In genomic region chr2:121412843-121413386, GRCm38 (mm10) we compare ENCODE assay signal across 8 mouse cellular contexts. TPM values are rescaled to one million over a fixed set of nuclear protein-coding genes. Genes with fewer than 3 reads are reported as not detected.
DNase-seq lines count a peak whose midpoint lies in the region; ATAC-seq and TF ChIP-seq lines count a peak whose summit lies in the region.

No protein-coding gene starts in this region.

- no peak for TF ChIP-seq CTCF in heart, adult 2 months (IDR thresholded peaks at IDR 0.05)

- intact Hi-C loops in heart, adult 2 months (cut with DNase I), result loop anchor here (2.0 to 5.0 kb wide), 3 partner anchors 36 to 141 kb away; partner anchors contain the start of genes Serf2 and Trp53bp1
- intact Hi-C loops in heart, postnatal 25 days (cut with DNase I), result no loop called here

- peak overlapping the region; percentile 81 for H3K9ac ChIP-seq in heart, adult 2 months (ENCODE audit: low read depth, low read length)
- peak overlapping the region; percentile 74 for H3K9ac ChIP-seq in hindbrain, embryonic 11.5 days (ENCODE audit: low read depth, low read length)

- H3K4me3 ChIP-seq in heart, adult 2 months, result peak overlapping the region; percentile 96
- peak overlapping the region; percentile 80 for H3K4me3 ChIP-seq in hindbrain, embryonic 11.5 days (ENCODE audit: low read depth, low read length)

- TF ChIP-seq POLR2A in heart, adult 2 months (IDR thresholded peaks at IDR 0.05; ENCODE audit: insufficient read depth, low read depth, low read length), result no peak

- H3K27ac ChIP-seq in heart, adult 2 months, result peak overlapping the region; percentile 96
- peak overlapping the region; percentile 90 for H3K27ac ChIP-seq in hindbrain, embryonic 11.5 days (ENCODE audit: low read depth, low read length)

- no peak for TF ChIP-seq EP300 in heart, adult 2 months (IDR thresholded peaks at IDR 0.05; ENCODE audit: insufficient read depth, low read depth, low read length)

- no peak; the same call in 1 of the 2 replicates for ATAC-seq in hindbrain, embryonic 11.5 days (ENCODE audit: low FRiP score)
- ATAC-seq in megakaryocyte-erythroid progenitor cell, adult 5-6 weeks (replicated peaks; ENCODE audit: low FRiP score, low TSS enrichment, poor library complexity, severe bottlenecking), result peak; percentile 39

- no peaks in the 10 kb centered on the region for H3K9me3 ChIP-seq in hindbrain, embryonic 11.5 days (ENCODE audit: control insufficient read depth, low read length)

- 0% methylated on average over 4 of the region's 4 CpGs for WGBS in heart, adult 2 months
- 14% methylated on average over 4 of the region's 4 CpGs for WGBS in hindbrain, embryonic 11.5 days

- no peaks in the 10 kb centered on the region for H3K27me3 ChIP-seq in heart, adult 2 months (ENCODE audit: control insufficient read depth, insufficient read depth, low read length)
- H3K27me3 ChIP-seq in hindbrain, embryonic 11.5 days (ENCODE audit: control insufficient read depth, insufficient read depth, low read length), result no peaks in the 10 kb centered on the region

- H3K4me2 ChIP-seq in hindbrain, embryonic 11.5 days (replicated peaks; ENCODE audit: low read depth, low read length), result peak overlapping the region; percentile 45

- peaks cover 27% of the 10 kb centered on the region for H3K36me3 ChIP-seq in heart, adult 2 months (ENCODE audit: control insufficient read depth, insufficient read depth, low read length)
- no peaks in the 10 kb centered on the region for H3K36me3 ChIP-seq in hindbrain, embryonic 11.5 days (ENCODE audit: control insufficient read depth, insufficient read depth, low read length)

- DNase-seq in heart, adult 2 months, result no peak
- DNase-seq in heart, postnatal 25 days (ENCODE audit: low spot score), result no peak
- DNase-seq in urinary bladder, postnatal 25 days (ENCODE audit: low spot score), result peak; percentile 14
- no peak for DNase-seq in urinary bladder, postnatal 10 days (ENCODE audit: low spot score)
- DNase-seq in hindbrain, embryonic 11.5 days (ENCODE audit: low spot score), result no peak
- DNase-seq in layer of hippocampus, adult 9-10 months (ENCODE audit: low spot score), result no peak
- DNase-seq in retina, embryonic 14.5 days (ENCODE audit: low spot score), result no peak

- no peaks in the 10 kb centered on the region for H3K79me2 ChIP-seq in heart, adult 2 months (replicated peaks; ENCODE audit: control insufficient read depth, insufficient read depth, low read length)

- H3K4me1 ChIP-seq in heart, adult 2 months (ENCODE audit: control insufficient read depth, insufficient read depth, low read length), result peaks cover 7% of the 10 kb centered on the region
- peaks cover 3% of the 10 kb centered on the region; the same call in 1 of the 2 replicates for H3K4me1 ChIP-seq in hindbrain, embryonic 11.5 days (replicated peaks; ENCODE audit: control insufficient read depth, insufficient read depth, low read length)

RNA-seq across cellular contexts. Expression of gene Pdia3, which starts 0.7 kb away (rescaled TPM):
- 100 to 1,000 TPM; 145 to 148 TPM for total RNA-seq in heart, adult 2 months (2021)
- 76.0 and 96.6 TPM in 2 replicates for polyA plus RNA-seq in heart, adult 2 months (2012; rRNA removed)
- 100 to 1,000 TPM; 146 to 167 TPM for total RNA-seq in heart, postnatal 25 days (2021)
- 470 and 556 TPM in 2 replicates for polyA plus RNA-seq in hindbrain, embryonic 11.5 days (2014; fragmentation: Nextera tagmentation; extraction: Ambion mirVana)
- 98.2 and 163 TPM in 2 replicates for total RNA-seq in megakaryocyte-erythroid progenitor cell, adult 5-6 weeks (2014; fragmentation: Nextera tagmentation)
- 198 and 215 TPM in 2 replicates for total RNA-seq in megakaryocyte-erythroid progenitor cell, adult 5-6 weeks (2017)

RNA-seq across cellular contexts. Expression of gene Catsper2, which starts 0.7 kb away (rescaled TPM):
- total RNA-seq in heart, adult 2 months (2021), result 1 to 10 TPM; 3.8 to 4.2 TPM
- polyA plus RNA-seq in heart, adult 2 months (2012; rRNA removed), result 3.4 and 4.3 TPM in 2 replicates
- total RNA-seq in heart, postnatal 25 days (2021), result 1 to 10 TPM; 2.3 to 2.9 TPM
- polyA plus RNA-seq in hindbrain, embryonic 11.5 days (2014; fragmentation: Nextera tagmentation; extraction: Ambion mirVana), result 1.9 and 2.7 TPM in 2 replicates
- 0.44 and 3.3 TPM in 2 replicates for total RNA-seq in megakaryocyte-erythroid progenitor cell, adult 5-6 weeks (2014; fragmentation: Nextera tagmentation)
- 0.56 and 1.3 TPM in 2 replicates for total RNA-seq in megakaryocyte-erythroid progenitor cell, adult 5-6 weeks (2017)

RNA-seq across cellular contexts. Expression of gene Strc, which starts 25.9 kb away (rescaled TPM):
- total RNA-seq in heart, adult 2 months (2021), result not detected
- polyA plus RNA-seq in heart, adult 2 months (2012; rRNA removed), result 0.09 and 0.10 TPM in 2 replicates
- not detected for total RNA-seq in heart, postnatal 25 days (2021)
- not detected in 2 replicates for polyA plus RNA-seq in hindbrain, embryonic 11.5 days (2014; fragmentation: Nextera tagmentation; extraction: Ambion mirVana)
- not detected in 2 replicates for total RNA-seq in megakaryocyte-erythroid progenitor cell, adult 5-6 weeks (2014; fragmentation: Nextera tagmentation)
- not detected in 2 replicates for total RNA-seq in megakaryocyte-erythroid progenitor cell, adult 5-6 weeks (2017)

RNA-seq across cellular contexts. Expression of gene Ell3, which starts 31.2 kb away (rescaled TPM):
- total RNA-seq in heart, adult 2 months (2021), result under 1 TPM in 1 of 2 experiments, not detected in 1; 0.13 TPM
- 0.15 and 0.47 TPM in 2 replicates for polyA plus RNA-seq in heart, adult 2 months (2012; rRNA removed)
- total RNA-seq in heart, postnatal 25 days (2021), result under 1 TPM in 1 of 2 experiments, not detected in 1; 0.14 TPM
- 3.1 and 3.7 TPM in 2 replicates for polyA plus RNA-seq in hindbrain, embryonic 11.5 days (2014; fragmentation: Nextera tagmentation; extraction: Ambion mirVana)
- not detected in 2 replicates for total RNA-seq in megakaryocyte-erythroid progenitor cell, adult 5-6 weeks (2014; fragmentation: Nextera tagmentation)
- not detected in 2 replicates for total RNA-seq in megakaryocyte-erythroid progenitor cell, adult 5-6 weeks (2017)

RNA-seq across cellular contexts. Expression of gene Serf2, which starts 36.1 kb away (rescaled TPM):
- 100 to 1,000 TPM; 369 to 415 TPM for total RNA-seq in heart, adult 2 months (2021)
- polyA plus RNA-seq in heart, adult 2 months (2012; rRNA removed), result 339 and 340 TPM in 2 replicates
- total RNA-seq in heart, postnatal 25 days (2021), result 100 to 1,000 TPM; 392 to 395 TPM
- polyA plus RNA-seq in hindbrain, embryonic 11.5 days (2014; fragmentation: Nextera tagmentation; extraction: Ambion mirVana), result 457 and 490 TPM in 2 replicates
- 408 and 415 TPM in 2 replicates for total RNA-seq in megakaryocyte-erythroid progenitor cell, adult 5-6 weeks (2014; fragmentation: Nextera tagmentation)
- total RNA-seq in megakaryocyte-erythroid progenitor cell, adult 5-6 weeks (2017), result 367 and 469 TPM in 2 replicates
